Mouse (Mus musculus): ENCODE results near the gene Jag2. TPM values are rescaled to one million over a fixed set of nuclear protein-coding genes. Genes with fewer than 3 reads are reported as not detected.

Jag2 gene
- polyA plus RNA-seq (2017; shearing (Covaris generic)): 3.5 TPM

GRCm38 (mm10) chr12:112929562-112930352 lies at the start of gene Jag2:
TSS of gene Jag2 (minus strand) at chr12:112929776.

GRCm38 (mm10) chr12:112976371-112977073 lies 46.9 kb upstream of the Jag2 start, which contains the start of gene Btbd6:
TSS of gene Btbd6 (plus strand) at chr12:112976482.

GRCm38 (mm10) chr12:112941776-112942713 lies 12.5 kb upstream of the Jag2 start, which contains the start of gene Nudt14:
TSS of gene Nudt14 (minus strand) at chr12:112942124.

GRCm38 (mm10) chr12:112868178-112869087 lies 61.1 kb downstream of the Jag2 start, which contains the start of gene Gpr132:
TSS of gene Gpr132 (minus strand) at chr12:112868228.

Other genes starting within 250 kb of the Jag2 start
- 2.7 TPM for gene Cep170b, start 209.3 kb downstream of the Jag2 start, polyA plus RNA-seq (2017; shearing (Covaris generic))
- gene Pld4, start 169.1 kb downstream of the Jag2 start, polyA plus RNA-seq (2017; shearing (Covaris generic)): 2.5 TPM
- not detected for gene Ahnak2, start 127.1 kb downstream of the Jag2 start, polyA plus RNA-seq (2017; shearing (Covaris generic))
- gene Clba1, start 120.8 kb downstream of the Jag2 start, polyA plus RNA-seq (2017; shearing (Covaris generic)): not detected
- gene Cdca4, start 100.4 kb downstream of the Jag2 start, polyA plus RNA-seq (2017; shearing (Covaris generic)): 94.4 TPM
- gene Gpr132, start 61.5 kb downstream of the Jag2 start, polyA plus RNA-seq (2017; shearing (Covaris generic)): 45.1 TPM
- gene Nudt14, start 12.3 kb upstream of the Jag2 start, polyA plus RNA-seq (2017; shearing (Covaris generic)): 66.8 TPM
- 4.8 TPM for gene Btbd6, start 46.7 kb upstream of the Jag2 start, polyA plus RNA-seq (2017; shearing (Covaris generic))
- gene Brf1, start 70.9 kb upstream of the Jag2 start, polyA plus RNA-seq (2017; shearing (Covaris generic)): 18.8 TPM
- gene Pacs2, start 84.7 kb upstream of the Jag2 start, polyA plus RNA-seq (2017; shearing (Covaris generic)): 5.2 TPM
- 0.36 TPM for gene Tex22, start 144.7 kb upstream of the Jag2 start, polyA plus RNA-seq (2017; shearing (Covaris generic))
- gene Mta1, start 168.5 kb upstream of the Jag2 start, polyA plus RNA-seq (2017; shearing (Covaris generic)): 3.9 TPM
- 6.5 TPM for gene Crip2, start 210.5 kb upstream of the Jag2 start, polyA plus RNA-seq (2017; shearing (Covaris generic))
- 1,207 TPM for gene Crip1, start 216.5 kb upstream of the Jag2 start, polyA plus RNA-seq (2017; shearing (Covaris generic))
- gene Tedc1, start 226.6 kb upstream of the Jag2 start, polyA plus RNA-seq (2017; shearing (Covaris generic)): 7.6 TPM

Measured in CD4-positive, CD25-positive, alpha-beta regulatory T cell, adult 9 weeks (primary cell).